Mouse (Mus musculus): ENCODE measurements around the gene Gar1. TPM values are rescaled to one million over a fixed set of nuclear protein-coding genes. Genes with fewer than 3 reads are reported as not detected.
A peak's percentile ranks its signal among the peaks of the same experiment; 100 is the strongest.

Gene Gar1
- polyA plus RNA-seq, 1 experiment from 2014 or later: 107 TPM

DNA sequence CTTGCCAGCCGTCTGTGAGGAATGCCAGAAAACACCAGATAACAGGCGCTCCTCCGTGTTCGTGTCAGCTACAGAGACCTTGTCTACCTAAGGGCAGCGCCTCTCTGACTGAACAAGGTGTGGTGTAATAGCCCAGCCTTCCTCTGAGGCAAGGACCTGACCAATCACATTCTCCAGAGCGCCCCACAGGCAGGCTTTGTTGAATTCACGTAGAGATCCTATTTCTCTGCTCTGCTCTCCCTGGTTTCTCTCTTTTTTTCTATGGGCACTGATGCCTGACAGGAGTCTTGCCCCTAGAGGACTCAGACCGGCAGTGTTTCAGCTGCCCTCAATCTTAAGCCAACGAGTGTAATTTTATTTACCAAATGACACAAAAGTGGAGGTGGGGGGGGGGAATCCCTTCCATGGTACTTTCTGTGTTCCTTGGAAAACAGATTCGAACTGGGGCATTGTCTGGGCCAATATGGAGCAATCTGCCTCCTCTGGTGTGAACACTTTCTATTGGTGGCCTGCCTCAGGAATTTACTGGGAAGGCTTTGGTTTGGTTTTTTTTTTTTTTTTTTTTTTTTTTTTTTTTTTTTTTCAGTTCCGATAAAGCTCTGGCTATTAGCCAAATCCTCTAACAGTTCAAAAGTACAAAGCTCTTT lies 5.0 kb upstream of the Gar1 start:
- peak overlapping the region; percentile 28 for H3K4me2 ChIP-seq (replicated peaks)
- no peak overlapping the region for H3K27ac ChIP-seq
- WGBS: 14% methylated on average over 11 of the region's 11 CpGs
- ATAC-seq (ENCODE audit: insufficient number of reproducible peaks, insufficient read depth, low FRiP score, low TSS enrichment): peak; percentile 31; the same call in 1 of the 2 replicates
- no peak overlapping the region for H3K4me3 ChIP-seq
- no peaks in the 10 kb centered on the region for H3K9me3 ChIP-seq
- no peaks in the 10 kb centered on the region for H3K27me3 ChIP-seq
- no peaks in the 10 kb centered on the region for H3K4me1 ChIP-seq
- H3K9ac ChIP-seq: no peak overlapping the region
- no peaks in the 10 kb centered on the region for H3K36me3 ChIP-seq

DNA sequence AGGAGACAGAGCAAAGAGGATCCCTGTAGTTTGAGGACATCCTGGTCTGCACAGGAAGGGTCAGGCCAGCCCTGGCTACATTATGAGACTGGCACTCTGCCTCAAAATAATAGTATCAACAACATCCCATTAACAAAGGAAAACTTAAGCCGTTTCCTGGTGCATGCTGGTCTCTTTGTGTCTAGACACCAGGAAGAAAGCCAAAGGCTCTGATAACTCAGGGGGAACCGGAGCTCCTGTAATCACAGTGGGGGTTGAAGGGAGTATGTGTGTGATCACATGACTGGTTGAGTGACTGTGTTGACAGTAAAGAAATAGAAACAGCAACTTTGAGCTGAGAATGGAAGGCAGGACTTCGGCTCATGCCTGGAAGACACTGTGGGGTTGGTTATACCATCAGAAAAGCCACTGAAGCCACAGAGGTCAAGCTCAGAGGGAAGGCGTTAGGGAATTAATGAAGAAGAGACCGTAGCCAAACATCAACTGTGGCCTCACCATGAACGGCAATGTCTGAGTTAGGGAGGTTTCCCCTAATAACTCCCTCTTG lies 4.3 kb upstream of the Gar1 start, which contains the start of gene Cfi:
TSS of gene Cfi (plus strand) at position 497 of the 547 bp plus-strand sequence.
- no peak within 1 kb of the TSS for H3K4me3 ChIP-seq
- WGBS: 64% methylated on average over 6 of the region's 6 CpGs
- no peak within 1 kb of the TSS for H3K9ac ChIP-seq
- H3K4me1 ChIP-seq: no peaks in the 10 kb centered on the region
- no peaks in the 10 kb centered on the region for H3K9me3 ChIP-seq
- no peak within 1 kb of the TSS for H3K27ac ChIP-seq
- H3K4me2 ChIP-seq (replicated peaks): peak within 1 kb of the TSS; percentile 28
- no peak for ATAC-seq (ENCODE audit: insufficient number of reproducible peaks, insufficient read depth, low FRiP score, low TSS enrichment)
- no peaks in the 10 kb centered on the region for H3K27me3 ChIP-seq
- H3K36me3 ChIP-seq: no peaks in the 10 kb centered on the region

DNA sequence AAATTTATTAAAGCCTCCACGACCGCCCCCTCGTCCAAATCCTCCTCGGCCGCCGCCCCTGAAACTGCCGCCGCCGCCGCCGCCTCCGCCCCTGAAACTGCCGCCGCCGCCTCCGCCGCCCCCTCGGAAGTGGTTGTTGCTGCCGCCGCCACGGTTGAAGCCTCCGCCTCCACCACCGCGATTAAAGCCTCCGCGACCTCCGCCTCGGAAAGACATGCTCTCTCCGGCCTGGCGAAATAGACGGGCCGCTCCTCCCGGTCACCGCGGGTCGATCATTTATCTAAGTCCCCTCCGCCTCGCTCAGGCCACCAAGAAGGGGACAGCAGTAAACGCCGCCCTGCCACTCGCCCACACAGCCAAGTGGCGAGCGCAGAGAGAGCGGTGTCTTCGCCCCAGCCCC lies 570 bp downstream of the Gar1 start:
- Histone ChIP-seq H3K36me3 (peaks cover 14% of the 10 kb centered on the region), H3K9me3 (no peaks in the 10 kb centered on the region), H3K4me3 (peak overlapping the region; percentile 96), H3K9ac (peak overlapping the region; percentile 80), H3K27ac (peak overlapping the region; percentile 86), H3K4me2 (replicated peaks) (peak overlapping the region; percentile 74), H3K27me3 (no peaks in the 10 kb centered on the region), H3K4me1 (peaks cover 8% of the 10 kb centered on the region)
- under 1% methylated on average over 45 of the region's 45 CpGs for WGBS
- no peak for ATAC-seq (ENCODE audit: insufficient number of reproducible peaks, insufficient read depth, low FRiP score, low TSS enrichment)

DNA sequence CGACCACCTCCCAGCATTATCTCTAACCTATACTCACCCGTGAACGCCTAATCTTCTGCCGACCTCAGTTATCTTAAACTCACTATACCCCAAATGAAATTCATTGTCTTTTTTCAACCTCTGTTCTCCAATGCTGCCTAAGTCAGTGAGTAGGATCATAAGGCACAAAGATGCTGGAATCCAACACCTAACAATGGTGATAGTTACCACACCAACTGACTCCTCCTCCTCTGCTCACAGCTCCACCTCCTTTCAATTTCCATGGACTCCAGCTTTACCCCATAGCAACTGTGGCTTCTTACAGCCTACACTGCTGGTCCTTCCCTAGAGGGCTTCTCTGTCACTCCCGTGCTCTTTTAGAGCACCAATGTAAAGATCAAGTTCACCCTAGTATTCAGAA lies 3.5 kb downstream of the Gar1 start:
- Histone ChIP-seq H3K27ac (no peak overlapping the region), H3K27me3 (no peaks in the 10 kb centered on the region), H3K4me2 (replicated peaks) (no peak overlapping the region), H3K4me3 (no peak overlapping the region), H3K36me3 (peaks cover 33% of the 10 kb centered on the region), H3K9me3 (no peaks in the 10 kb centered on the region), H3K9ac (no peak overlapping the region), H3K4me1 (peaks cover 8% of the 10 kb centered on the region)
- ATAC-seq (ENCODE audit: insufficient number of reproducible peaks, insufficient read depth, low FRiP score, low TSS enrichment): no peak
- WGBS: 94% methylated on average over 5 of the region's 5 CpGs

DNA sequence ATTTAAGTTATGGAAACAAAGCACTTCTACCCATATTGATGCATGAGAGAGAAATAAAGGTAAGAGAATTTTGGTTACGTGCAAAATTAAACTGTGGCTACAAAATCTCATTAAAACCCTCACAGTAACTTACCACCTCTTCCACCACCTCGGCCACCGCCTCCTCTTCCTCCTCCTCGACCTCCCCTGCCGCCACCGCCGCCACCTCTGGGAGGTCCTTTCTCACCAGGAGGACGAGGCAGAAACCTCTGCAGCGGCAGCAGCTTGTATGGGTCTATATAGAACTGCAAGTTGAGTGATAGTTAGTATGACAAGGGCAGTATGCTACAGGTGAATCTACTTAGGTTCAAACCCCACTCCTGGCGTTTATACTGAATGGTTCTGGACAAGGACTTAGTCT lies 4.5 kb downstream of the Gar1 start:
- 89% methylated on average over 10 of the region's 10 CpGs for WGBS
- Histone ChIP-seq H3K9me3 (no peaks in the 10 kb centered on the region), H3K9ac (no peak overlapping the region), H3K4me3 (no peak overlapping the region), H3K4me1 (peaks cover 8% of the 10 kb centered on the region), H3K27me3 (no peaks in the 10 kb centered on the region), H3K27ac (no peak overlapping the region), H3K4me2 (replicated peaks) (no peak overlapping the region), H3K36me3 (peaks cover 33% of the 10 kb centered on the region)
- ATAC-seq (ENCODE audit: insufficient number of reproducible peaks, insufficient read depth, low FRiP score, low TSS enrichment): no peak

DNA sequence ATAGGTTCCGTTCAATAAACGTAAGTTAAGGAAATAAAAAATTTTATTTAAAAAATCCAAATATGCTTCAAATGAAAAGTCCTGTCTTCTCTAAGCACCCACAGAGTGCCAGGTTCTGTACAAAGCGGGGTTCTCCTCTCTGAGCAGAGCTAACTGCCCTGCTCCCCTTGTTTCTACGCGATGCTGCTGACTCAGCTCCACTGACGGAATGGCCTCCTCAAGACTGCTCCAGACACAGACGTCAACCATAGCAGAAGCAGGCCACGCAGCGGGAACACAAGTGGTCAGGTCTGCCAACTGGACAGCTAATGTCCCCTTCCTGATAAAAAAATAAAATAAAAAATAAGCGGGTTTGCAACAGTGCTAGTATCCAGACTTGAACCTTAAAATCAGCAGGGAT lies 6.3 kb downstream of the Gar1 start:
- no peak for ATAC-seq (ENCODE audit: insufficient number of reproducible peaks, insufficient read depth, low FRiP score, low TSS enrichment)

DNA sequence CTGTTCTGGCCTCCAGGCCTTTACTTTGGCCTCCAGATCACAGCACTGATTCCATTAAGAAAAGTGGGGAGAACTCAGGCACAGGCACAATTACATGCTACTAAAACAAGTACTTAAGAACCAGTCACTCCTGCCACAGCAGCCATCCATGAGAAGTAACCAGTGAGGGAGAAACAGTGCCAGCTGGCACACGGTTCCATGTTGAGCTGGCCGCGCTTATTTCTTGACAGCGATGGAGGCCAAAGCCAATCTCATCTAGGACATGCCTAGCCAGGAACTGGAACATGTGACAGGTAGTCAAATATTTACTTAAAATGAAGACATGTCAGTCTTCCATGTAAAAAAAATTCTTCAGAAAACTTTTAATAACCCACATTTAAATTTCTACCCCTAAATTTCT lies 7.0 kb downstream of the Gar1 start:
- no peaks in the 10 kb centered on the region for H3K27me3 ChIP-seq
- no peak for ATAC-seq (ENCODE audit: insufficient number of reproducible peaks, insufficient read depth, low FRiP score, low TSS enrichment)
- 95% methylated on average over 4 of the region's 4 CpGs for WGBS
- no peak overlapping the region for H3K9ac ChIP-seq
- H3K4me1 ChIP-seq: no peaks in the 10 kb centered on the region
- no peak overlapping the region for H3K4me2 ChIP-seq (replicated peaks)
- H3K9me3 ChIP-seq: no peaks in the 10 kb centered on the region
- H3K4me3 ChIP-seq: no peak overlapping the region
- peaks cover 33% of the 10 kb centered on the region for H3K36me3 ChIP-seq
- H3K27ac ChIP-seq: no peak overlapping the region

More for the DNA sequence above, 6.3 kb downstream of the Gar1 start:
- H3K27me3 ChIP-seq: no peaks in the 10 kb centered on the region
- H3K27ac ChIP-seq: no peak overlapping the region
- H3K4me2 ChIP-seq (replicated peaks): no peak overlapping the region
- WGBS: 94% methylated on average over 10 of the region's 10 CpGs
- H3K9ac ChIP-seq: no peak overlapping the region
- no peaks in the 10 kb centered on the region for H3K9me3 ChIP-seq
- H3K36me3 ChIP-seq: peaks cover 33% of the 10 kb centered on the region
- H3K4me1 ChIP-seq: peaks cover 6% of the 10 kb centered on the region
- H3K4me3 ChIP-seq: no peak overlapping the region

DNA sequence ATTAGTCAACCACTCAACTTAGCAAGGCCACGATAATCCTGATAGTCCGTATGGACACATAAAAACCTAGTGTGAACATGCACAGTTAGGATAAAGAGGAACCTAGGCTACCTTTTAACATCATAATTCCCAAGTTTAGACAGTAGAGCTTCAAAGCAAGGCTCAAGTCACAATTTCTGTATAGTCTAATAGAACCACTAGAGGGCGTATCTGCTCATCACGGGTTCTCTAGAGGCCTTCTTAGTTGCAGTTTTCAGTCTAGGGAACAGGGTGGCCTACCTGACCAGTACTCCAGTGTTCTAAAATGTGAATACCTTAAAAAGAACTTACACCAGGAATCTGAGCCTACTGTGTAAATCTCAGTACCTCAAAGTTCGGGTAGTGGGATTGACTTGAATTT lies 7.9 kb downstream of the Gar1 start:
- no peak overlapping the region for H3K4me2 ChIP-seq (replicated peaks)
- H3K36me3 ChIP-seq: peaks cover 29% of the 10 kb centered on the region
- H3K27me3 ChIP-seq: no peaks in the 10 kb centered on the region
- WGBS: 60% methylated on average over 5 of the region's 5 CpGs
- H3K27ac ChIP-seq: no peak overlapping the region
- no peaks in the 10 kb centered on the region for H3K4me1 ChIP-seq
- ATAC-seq (ENCODE audit: insufficient number of reproducible peaks, insufficient read depth, low FRiP score, low TSS enrichment): no peak
- H3K9me3 ChIP-seq: no peaks in the 10 kb centered on the region
- H3K9ac ChIP-seq: no peak overlapping the region
- no peak overlapping the region for H3K4me3 ChIP-seq

DNA sequence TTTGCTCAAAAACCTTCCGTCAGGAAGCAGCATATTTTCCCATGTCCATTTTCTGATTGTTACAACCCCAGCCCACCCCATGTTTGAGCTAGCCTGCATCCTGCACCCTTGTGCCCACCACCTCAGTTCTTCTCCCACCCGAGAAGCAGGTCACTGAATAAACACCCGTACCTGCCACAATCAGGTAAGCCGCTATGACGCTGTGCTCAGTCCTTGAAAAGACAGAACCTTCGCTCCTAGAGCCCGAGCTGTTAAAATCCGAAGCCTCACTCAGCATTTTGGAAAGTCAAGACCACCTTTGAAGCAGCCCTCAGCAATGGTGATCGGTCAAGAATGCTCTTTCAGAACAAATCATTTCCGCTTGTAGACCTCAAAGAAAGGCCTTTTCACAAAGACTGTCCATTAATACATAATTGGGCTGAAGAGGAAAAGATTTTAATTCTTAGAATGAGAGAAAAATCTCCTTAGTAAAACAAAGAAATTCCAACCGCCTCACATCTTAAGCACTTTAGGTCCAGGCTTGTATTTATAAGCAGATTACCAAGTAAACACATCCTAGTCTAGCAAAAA lies 8.9 kb downstream of the Gar1 start, which contains the start of gene Rrh:
TSS of gene Rrh (minus strand) at position 382 of the 570 bp plus-strand sequence.
- 85% methylated on average over 11 of the region's 11 CpGs for WGBS
- no peak for ATAC-seq (ENCODE audit: insufficient number of reproducible peaks, insufficient read depth, low FRiP score, low TSS enrichment)
- peaks cover 29% of the 10 kb centered on the region for H3K36me3 ChIP-seq

DNA sequence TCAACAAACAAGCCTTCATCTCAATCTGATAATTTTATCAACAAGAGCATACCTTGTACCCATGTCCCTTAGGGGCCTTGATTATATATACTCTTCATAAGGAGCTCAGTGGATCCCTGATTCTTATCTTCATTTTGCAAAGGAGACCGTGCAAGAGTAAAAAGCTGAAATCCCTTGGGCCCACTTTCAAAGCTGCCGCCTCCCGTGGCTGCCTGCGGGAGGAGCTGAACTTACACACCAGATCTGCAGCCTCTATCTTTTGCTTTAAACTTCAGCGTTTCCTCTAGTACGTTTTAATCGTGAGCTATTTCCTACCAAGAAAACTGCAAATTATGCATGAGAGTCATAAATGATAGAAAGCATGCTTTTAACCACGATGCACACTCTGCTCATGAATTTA lies 9.5 kb downstream of the Gar1 start:
- ATAC-seq (ENCODE audit: insufficient number of reproducible peaks, insufficient read depth, low FRiP score, low TSS enrichment): no peak
- Histone ChIP-seq H3K27me3 (no peaks in the 10 kb centered on the region), H3K36me3 (peaks cover 27% of the 10 kb centered on the region), H3K9ac (no peak overlapping the region), H3K9me3 (no peaks in the 10 kb centered on the region), H3K4me2 (replicated peaks) (no peak overlapping the region), H3K4me1 (no peaks in the 10 kb centered on the region), H3K27ac (no peak overlapping the region), H3K4me3 (no peak overlapping the region)
- 70% methylated on average over 8 of the region's 8 CpGs for WGBS

More for the DNA sequence above, 8.9 kb downstream of the Gar1 start, which contains the start of gene Rrh:
- H3K27me3 ChIP-seq: no peaks in the 10 kb centered on the region
- no peak within 1 kb of the TSS for H3K9ac ChIP-seq
- H3K27ac ChIP-seq: no peak within 1 kb of the TSS
- no peak within 1 kb of the TSS for H3K4me3 ChIP-seq
- no peak within 1 kb of the TSS for H3K4me2 ChIP-seq (replicated peaks)
- H3K9me3 ChIP-seq: no peaks in the 10 kb centered on the region
- no peaks in the 10 kb centered on the region for H3K4me1 ChIP-seq

DNA sequence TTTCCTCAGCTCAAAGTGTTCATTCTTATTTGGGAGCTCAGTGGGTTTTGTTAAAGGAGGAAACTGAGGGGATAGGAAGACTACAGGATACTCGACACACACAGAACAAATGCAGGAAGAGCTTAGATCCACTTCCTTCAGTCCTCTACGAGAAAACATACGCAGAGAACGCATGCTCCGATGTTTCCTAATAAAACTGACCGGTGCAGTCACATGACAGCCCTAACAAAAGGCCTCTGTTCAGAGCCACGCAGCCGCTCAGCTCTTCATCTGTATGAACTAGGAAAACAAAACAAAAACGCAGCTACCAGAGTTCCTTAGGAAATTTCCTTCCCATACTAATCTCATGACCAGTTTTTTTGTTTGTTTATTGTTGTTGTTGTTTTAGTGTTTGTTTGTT lies 10.3 kb downstream of the Gar1 start:
- no peak overlapping the region for H3K27ac ChIP-seq
- 36% methylated on average over 9 of the region's 9 CpGs for WGBS
- H3K4me2 ChIP-seq (replicated peaks): no peak overlapping the region
- no peak overlapping the region for H3K9ac ChIP-seq
- no peak for ATAC-seq (ENCODE audit: insufficient number of reproducible peaks, insufficient read depth, low FRiP score, low TSS enrichment)
- H3K36me3 ChIP-seq: peaks cover 20% of the 10 kb centered on the region
- no peak overlapping the region for H3K4me3 ChIP-seq
- H3K4me1 ChIP-seq: no peaks in the 10 kb centered on the region
- no peaks in the 10 kb centered on the region for H3K27me3 ChIP-seq
- H3K9me3 ChIP-seq: no peaks in the 10 kb centered on the region

DNA sequence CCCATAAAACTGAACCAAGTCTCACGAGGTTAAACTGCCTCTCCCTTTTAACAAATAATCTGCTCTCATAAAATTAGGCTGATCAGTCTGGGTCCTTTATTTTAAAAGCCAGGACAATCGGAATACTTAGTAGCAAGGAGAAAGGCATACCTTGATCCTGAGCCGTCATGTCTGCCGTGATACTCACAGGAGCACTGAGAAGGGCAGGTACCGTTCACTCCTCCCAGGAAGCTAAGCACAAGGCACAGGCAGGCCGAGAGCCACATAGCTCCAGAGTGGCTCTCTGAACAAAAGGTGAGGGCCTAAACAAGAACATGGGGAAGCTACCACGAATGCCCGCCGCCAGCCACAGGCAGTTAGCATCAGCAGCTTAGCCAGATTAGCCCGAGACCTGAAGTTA lies 27.4 kb downstream of the Gar1 start, which contains the start of gene Lrit3:
TSS of gene Lrit3 (minus strand) at position 266 of the 400 bp plus-strand sequence.
- no peak within 1 kb of the TSS for H3K4me2 ChIP-seq (replicated peaks)
- H3K9ac ChIP-seq: no peak within 1 kb of the TSS
- H3K9me3 ChIP-seq: no peaks in the 10 kb centered on the region
- no peak within 1 kb of the TSS for H3K4me3 ChIP-seq
- H3K36me3 ChIP-seq: no peaks in the 10 kb centered on the region
- WGBS: 78% methylated on average over 10 of the region's 10 CpGs
- H3K27ac ChIP-seq: no peak within 1 kb of the TSS
- ATAC-seq (ENCODE audit: insufficient number of reproducible peaks, insufficient read depth, low FRiP score, low TSS enrichment): no peak
- no peaks in the 10 kb centered on the region for H3K27me3 ChIP-seq
- H3K4me1 ChIP-seq: no peaks in the 10 kb centered on the region
